16 mouse cellular contexts compared by ENCODE assay signal in the genomic region with DNA sequence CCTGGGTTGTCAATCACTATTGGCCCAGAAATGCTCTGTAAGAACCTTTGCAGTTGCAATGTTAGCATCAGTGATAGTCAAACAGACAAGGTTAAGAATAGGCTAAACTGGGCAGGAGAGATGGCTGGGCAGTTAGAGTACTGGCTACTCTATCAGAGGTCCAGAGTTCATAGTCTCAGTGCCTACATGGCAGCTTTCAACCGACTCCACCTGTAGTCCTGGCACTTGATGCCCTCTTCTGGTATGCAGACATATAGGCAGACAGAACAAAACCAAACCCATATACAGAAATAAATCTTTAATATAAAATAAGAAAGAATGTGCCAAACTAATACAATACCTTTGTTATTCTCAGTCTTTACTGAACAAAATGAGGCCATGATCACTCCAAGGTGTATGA.
"Had no signal": no experiment of that assay in that cellular context is flagged by ENCODE, and none has a peak within 500 bp of the region (broad histone marks: within the 10 kb centered on the region; RNA-seq: fewer than 3 reads in every experiment).

No protein-coding gene starts in this region.

- H3K4me2 ChIP-seq: limb, embryonic 13.5 days; liver, embryonic 13.5 days; lung, embryonic 14.5 days; midbrain, embryonic 13.5 days had no signal

- H3K4me3 ChIP-seq: limb, embryonic 10.5 days; limb, embryonic 13.5 days; liver, embryonic 13.5 days; midbrain, embryonic 13.5 days had no signal

- DNase-seq: kidney, adult 2 months; kidney, postnatal 10 days; kidney, postnatal 4 days; layer of hippocampus, adult 9-11 months; liver; liver, embryonic 13.5 days; lung, embryonic 14.5 days; thymus, adult 2 months; thymus, postnatal 14 days; thymus, postnatal 4 days had no signal

- H3K27me3 ChIP-seq: limb, embryonic 13.5 days; liver, embryonic 13.5 days; midbrain, embryonic 13.5 days had no signal

- H3K27ac ChIP-seq: limb, embryonic 10.5 days; limb, embryonic 13.5 days; liver, embryonic 13.5 days; macrophage; midbrain, embryonic 13.5 days had no signal

- ATAC-seq: lung, postnatal 0 days; midbrain, embryonic 13.5 days; midbrain, embryonic 16.5 days had no signal

- H3K4me1 ChIP-seq: limb, embryonic 10.5 days; limb, embryonic 13.5 days; midbrain, embryonic 13.5 days had no signal

- H3K36me3 ChIP-seq: limb, embryonic 10.5 days; limb, embryonic 13.5 days; liver, embryonic 13.5 days; midbrain, embryonic 13.5 days had no signal

- H3K9me3 ChIP-seq: limb, embryonic 10.5 days; limb, embryonic 13.5 days; liver, embryonic 13.5 days; midbrain, embryonic 13.5 days had no signal

- H3K9ac ChIP-seq: limb, embryonic 13.5 days; liver, embryonic 13.5 days; lung, embryonic 14.5 days; midbrain, embryonic 13.5 days had no signal
